In the genomic region with DNA sequence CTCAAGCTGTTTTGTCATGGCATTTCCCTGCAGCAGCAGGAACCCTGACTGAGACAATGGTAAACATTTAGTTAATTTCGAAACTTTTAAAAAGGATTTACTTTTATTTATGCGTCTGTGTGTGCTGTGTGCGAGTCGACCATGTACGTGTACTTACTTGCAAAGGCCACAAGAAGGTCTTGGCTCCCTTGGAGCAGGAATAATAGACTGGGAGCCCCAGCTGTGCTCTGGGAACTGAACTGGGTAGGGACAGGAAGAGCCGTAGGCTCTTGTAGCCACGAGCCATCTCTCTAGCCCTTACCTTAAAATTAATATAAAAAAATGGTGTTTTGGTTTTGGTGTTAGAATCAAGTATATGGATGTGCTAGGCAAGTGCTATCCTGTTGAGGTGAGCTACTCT, we compare ENCODE assay signal across 34 mouse cellular contexts.
"Had no signal": no experiment of that assay in that cellular context is flagged by ENCODE, and none has a peak within 500 bp of the region (broad histone marks: within the 10 kb centered on the region; RNA-seq: fewer than 3 reads in every experiment).

No protein-coding gene starts in this region.

- H3K9ac ChIP-seq: heart, embryonic 12.5 days; heart, embryonic 13.5 days; heart, embryonic 15.5 days; hindbrain, embryonic 12.5 days; hindbrain, embryonic 13.5 days; hindbrain, embryonic 14.5 days; hindbrain, embryonic 15.5 days; intestine, embryonic 15.5 days; kidney, embryonic 15.5 days had no signal

- DNase-seq: heart, postnatal 10 days; heart, postnatal 14 days; heart, postnatal 36 days; heart, postnatal 4 days; kidney, adult 11 months; kidney, adult 18-20 months; kidney, adult 2 months; kidney, adult 8-10 months; kidney, adult 9 months; kidney, postnatal 10 days; kidney, postnatal 14 days; kidney, postnatal 25 days; kidney, postnatal 36 days; kidney, postnatal 4 days; layer of hippocampus, adult 9-11 months had no signal

- H3K27ac ChIP-seq: heart, embryonic 15.5 days; hindbrain, embryonic 10.5 days; hindbrain, embryonic 12.5 days; hindbrain, embryonic 13.5 days; hindbrain, embryonic 14.5 days; hindbrain, embryonic 15.5 days; hindbrain, postnatal 0 days; intestine, embryonic 15.5 days; kidney, embryonic 15.5 days; kidney, postnatal 0 days; left cerebral cortex, adult 2 months had no signal

- H3K4me3 ChIP-seq: heart, embryonic 10.5 days; heart, embryonic 12.5 days; heart, embryonic 13.5 days; heart, embryonic 15.5 days; hindbrain, embryonic 10.5 days; hindbrain, embryonic 12.5 days; hindbrain, embryonic 13.5 days; hindbrain, embryonic 15.5 days; intestine, embryonic 15.5 days; kidney, embryonic 15.5 days; left cerebral cortex, adult 2 months had no signal

- ATAC-seq: hindbrain, embryonic 16.5 days; hindbrain, postnatal 0 days; inflammation-experienced regulatory T-cells, adult 6 months; intestine, embryonic 15.5 days; intestine, embryonic 16.5 days; intestine, postnatal 0 days had no signal

- H3K27me3 ChIP-seq: heart, embryonic 12.5 days; heart, embryonic 13.5 days; heart, embryonic 15.5 days; hindbrain, embryonic 12.5 days; hindbrain, embryonic 13.5 days; hindbrain, embryonic 15.5 days; intestine, embryonic 15.5 days; kidney, embryonic 15.5 days had no signal

- H3K36me3 ChIP-seq: heart, embryonic 10.5 days; heart, embryonic 12.5 days; heart, embryonic 13.5 days; heart, embryonic 15.5 days; hindbrain, embryonic 10.5 days; hindbrain, embryonic 12.5 days; hindbrain, embryonic 13.5 days; hindbrain, embryonic 15.5 days; intestine, embryonic 15.5 days; kidney, embryonic 15.5 days had no signal

- H3K4me2 ChIP-seq: heart, embryonic 11.5 days; heart, embryonic 12.5 days; heart, embryonic 13.5 days; heart, embryonic 15.5 days; hindbrain, embryonic 12.5 days; hindbrain, embryonic 13.5 days; hindbrain, embryonic 14.5 days; hindbrain, embryonic 15.5 days; intestine, embryonic 15.5 days; kidney, embryonic 15.5 days had no signal

- H3K9me3 ChIP-seq: heart, embryonic 10.5 days; heart, embryonic 12.5 days; heart, embryonic 13.5 days; heart, embryonic 15.5 days; hindbrain, embryonic 10.5 days; hindbrain, embryonic 12.5 days; hindbrain, embryonic 13.5 days; hindbrain, embryonic 15.5 days; intestine, embryonic 15.5 days; kidney, embryonic 15.5 days had no signal
